Mouse (Mus musculus) brown adipose tissue, adult 24 weeks (tissue): Measurements from ENCODE around the gene Mybpc3. TPM values are rescaled to one million over a fixed set of nuclear protein-coding genes. Genes with fewer than 3 reads are reported as not detected.

Experiments used
- H3K27ac ChIP-seq: fragments of 200-500 bp; replicated peaks from 2 replicates; pipeline ENCODE4 v1.5.1; 2012; ENCODE audit warnings: low read depth, mild to moderate bottlenecking, low read length
- H3K4me1 ChIP-seq: fragments of 200-500 bp; 2 replicates; pipeline ENCODE4 v1.6.1; 2012; ENCODE audit warnings: low read length, mixed read lengths; ENCODE audit not compliant: control insufficient read depth, insufficient read depth, insufficient read length
- H3K4me3 ChIP-seq: fragments of 200-500 bp; 2 replicates; pipeline ENCODE4 v1.5.1; 2012; ENCODE audit warnings: low read depth, mild to moderate bottlenecking, low read length, moderate library complexity; ENCODE audit not compliant: insufficient read depth
- polyA plus RNA-seq: library from polyadenylated mRNA; stranded (reverse); fragments of >200 nt; gene quantifications from 2 replicates; pipeline ENCODE4 v1.2.4, GENCODE M21; 2012; ENCODE audit not compliant: missing spikeins, insufficient read depth, insufficient read length

Mybpc3 gene
- polyA plus RNA-seq, 1 experiment = not detected

- peak overlapping the region; percentile 44 for H3K4me3 ChIP-seq
Observed at GRCm38 (mm10) chr2:91083366-91083940, 34.5 kb upstream of the Mybpc3 start.

GRCm38 (mm10) chr2:91084179-91084820 lies 33.6 kb upstream of the Mybpc3 start:
- Histone ChIP-seq H3K4me3 (peak overlapping the region; percentile 6; the same call in 1 of the 2 replicates), H3K4me1 (peaks cover 8% of the 10 kb centered on the region), H3K27ac (peak overlapping the region; percentile 84)

More at GRCm38 (mm10) chr2:91083366-91083940, 34.5 kb upstream of the Mybpc3 start:
- peaks cover 8% of the 10 kb centered on the region for H3K4me1 ChIP-seq
- H3K27ac ChIP-seq = peak overlapping the region; percentile 84

GRCm38 (mm10) chr2:91085494-91086391 lies 32.2 kb upstream of the Mybpc3 start:
- H3K4me1 ChIP-seq = peaks cover 8% of the 10 kb centered on the region
- peak overlapping the region; percentile 71 for H3K27ac ChIP-seq
- H3K4me3 ChIP-seq = no peak overlapping the region

GRCm38 (mm10) chr2:91086392-91087237 lies 31.3 kb upstream of the Mybpc3 start:
- Histone ChIP-seq H3K27ac (peak overlapping the region; percentile 76), H3K4me1 (peaks cover 8% of the 10 kb centered on the region), H3K4me3 (no peak overlapping the region)

GRCm38 (mm10) chr2:91087453-91087852 lies 30.5 kb upstream of the Mybpc3 start:
- no peak overlapping the region for H3K4me3 ChIP-seq
- H3K27ac ChIP-seq = peak overlapping the region; percentile 76
- peaks cover 8% of the 10 kb centered on the region for H3K4me1 ChIP-seq

GRCm38 (mm10) chr2:91088987-91089386 lies 29.0 kb upstream of the Mybpc3 start:
- Histone ChIP-seq H3K4me3 (no peak overlapping the region), H3K27ac (no peak overlapping the region), H3K4me1 (no peaks in the 10 kb centered on the region)

- no peak overlapping the region for H3K4me3 ChIP-seq
- no peak overlapping the region for H3K27ac ChIP-seq
- H3K4me1 ChIP-seq = no peaks in the 10 kb centered on the region
Observed at GRCm38 (mm10) chr2:91090208-91090607, 27.7 kb upstream of the Mybpc3 start.

- Histone ChIP-seq H3K27ac (no peak overlapping the region), H3K4me3 (no peak overlapping the region), H3K4me1 (no peaks in the 10 kb centered on the region)
Observed at GRCm38 (mm10) chr2:91090827-91091226, 27.1 kb upstream of the Mybpc3 start.

GRCm38 (mm10) chr2:91096524-91096923 lies 21.4 kb upstream of the Mybpc3 start:
- peak overlapping the region; percentile 50 for H3K4me3 ChIP-seq

GRCm38 (mm10) chr2:91097015-91097414 lies 20.9 kb upstream of the Mybpc3 start:
- Histone ChIP-seq H3K4me1 (no peaks in the 10 kb centered on the region), H3K4me3 (peak overlapping the region; percentile 50), H3K27ac (peak overlapping the region; percentile 81)

More at GRCm38 (mm10) chr2:91096524-91096923, 21.4 kb upstream of the Mybpc3 start:
- Histone ChIP-seq H3K27ac (peak overlapping the region; percentile 81), H3K4me1 (no peaks in the 10 kb centered on the region)

- peak overlapping the region; percentile 50 for H3K4me3 ChIP-seq
- peak overlapping the region; percentile 81; the same call in 1 of the 2 replicates for H3K27ac ChIP-seq
- H3K4me1 ChIP-seq = no peaks in the 10 kb centered on the region
Observed at GRCm38 (mm10) chr2:91098156-91098555, 19.8 kb upstream of the Mybpc3 start.

- no peaks in the 10 kb centered on the region for H3K4me1 ChIP-seq
- no peak overlapping the region for H3K27ac ChIP-seq
- H3K4me3 ChIP-seq = no peak overlapping the region
Observed at GRCm38 (mm10) chr2:91101124-91101740, 16.7 kb upstream of the Mybpc3 start.

- Histone ChIP-seq H3K4me1 (peaks cover 4% of the 10 kb centered on the region), H3K27ac (no peak overlapping the region), H3K4me3 (no peak overlapping the region)
Observed at GRCm38 (mm10) chr2:91108156-91108555, 9.8 kb upstream of the Mybpc3 start.

- no peak overlapping the region for H3K4me3 ChIP-seq
- peak overlapping the region; percentile 92 for H3K27ac ChIP-seq
- H3K4me1 ChIP-seq = peaks cover 4% of the 10 kb centered on the region
Observed at GRCm38 (mm10) chr2:91109241-91109640, 8.7 kb upstream of the Mybpc3 start.
